Mouse (Mus musculus) hindbrain, embryonic 10.5 days (tissue): ENCODE results near the gene Zfp335. TPM values are rescaled to one million over a fixed set of nuclear protein-coding genes. Genes with fewer than 3 reads are reported as not detected.
"Not testable (repeated sequence)": the region's sequence is repeated elsewhere in the genome, so short reads cannot be mapped to it uniquely, and the experiment has no call there.

Experiments
- DNase-seq: peaks from one replicate; pipeline ENCODE4 v3.0.0-alpha.2; 2017; ENCODE audit warnings: low spot score
- H3K27ac ChIP-seq: fragments of 300-500 bp; sonication (generic); 2 replicates; pipeline ENCODE4 v1.5.1; 2016; ENCODE audit warnings: mild to moderate bottlenecking, moderate library complexity
- H3K27me3 ChIP-seq: fragments of 300-500 bp; sonication (generic); 2 replicates; pipeline ENCODE4 v1.6.1; 2016; ENCODE audit warnings: mild to moderate bottlenecking; ENCODE audit not compliant: poor library complexity, insufficient read depth, severe bottlenecking
- H3K36me3 ChIP-seq: fragments of 300-500 bp; sonication (generic); 2 replicates; pipeline ENCODE4 v1.6.1; 2016; ENCODE audit warnings: mild to moderate bottlenecking, moderate library complexity
- H3K4me1 ChIP-seq: fragments of 300-500 bp; sonication (generic); replicated peaks from 2 replicates; pipeline ENCODE4 v1.6.1; 2016; ENCODE audit warnings: mild to moderate bottlenecking
- H3K4me3 ChIP-seq: fragments of 300-500 bp; sonication (generic); 2 replicates; pipeline ENCODE4 v1.5.1; 2016; ENCODE audit warnings: mild to moderate bottlenecking, moderate library complexity
- H3K9me3 ChIP-seq: fragments of 300-500 bp; sonication (generic); 2 replicates; pipeline ENCODE4 v1.6.1; 2016; ENCODE audit warnings: mild to moderate bottlenecking, moderate library complexity
- WGBS: fragments of 180-500 bp; shearing (Covaris S2); methylation state at CpG from one replicate; pipeline ENCODE4 v1.1.7; 2016; 5-methylcytosine and 5-hydroxymethylcytosine counted together
- polyA plus RNA-seq: library from polyadenylated mRNA; unstranded; fragments of >200 nt; fragmentation: Nextera tagmentation; extraction: Ambion mirVana; gene quantifications from 2 replicates; pipeline ENCODE4 v1.2.1, GENCODE M21; 2016

Zfp335 gene
- polyA plus RNA-seq, 1 experiment from 2014 or later: 18.4 TPM

- no peak overlapping the region for H3K27ac ChIP-seq
- H3K36me3 ChIP-seq: no peaks in the 10 kb centered on the region
- H3K9me3 ChIP-seq: peaks cover 9% of the 10 kb centered on the region; the same call in 1 of the 2 replicates
- peaks cover 6% of the 10 kb centered on the region; the same call in 1 of the 2 replicates for H3K4me1 ChIP-seq
- no peak for DNase-seq
- H3K27me3 ChIP-seq: no peaks in the 10 kb centered on the region
- H3K4me3 ChIP-seq: no peak overlapping the region
- 92% methylated on average over 7 of the region's 7 CpGs for WGBS
These were observed 44.0 kb downstream of the Zfp335 start for GRCm38 (mm10) chr2:164867566-164867965.

GRCm38 (mm10) chr2:164866741-164867551 lies 44.6 kb downstream of the Zfp335 start:
- no peak for DNase-seq
- 66% methylated on average over 16 of the region's 16 CpGs for WGBS
- Histone ChIP-seq H3K4me3 (no peak overlapping the region), H3K9me3 (peaks cover 9% of the 10 kb centered on the region; the same call in 1 of the 2 replicates), H3K27me3 (no peaks in the 10 kb centered on the region), H3K27ac (no peak overlapping the region), H3K36me3 (no peaks in the 10 kb centered on the region), H3K4me1 (peaks cover 11% of the 10 kb centered on the region)

- WGBS: 79% methylated on average over 4 of the region's 4 CpGs
- peaks cover 6% of the 10 kb centered on the region for H3K27me3 ChIP-seq
- H3K9me3 ChIP-seq: peaks cover 9% of the 10 kb centered on the region; the same call in 1 of the 2 replicates
- DNase-seq: no peak
- H3K4me3 ChIP-seq: no peak overlapping the region
- no peaks in the 10 kb centered on the region for H3K36me3 ChIP-seq
- 0 out of 2 replicates have a peak overlapping the region, but pooled peaks have one; percentile 35 for H3K27ac ChIP-seq
- peaks cover 17% of the 10 kb centered on the region for H3K4me1 ChIP-seq
These were observed 47.0 kb downstream of the Zfp335 start for GRCm38 (mm10) chr2:164864593-164864992.

GRCm38 (mm10) chr2:164863411-164863810 lies 48.1 kb downstream of the Zfp335 start:
- H3K27me3 ChIP-seq: peaks cover 16% of the 10 kb centered on the region
- 93% methylated on average over 9 of the region's 9 CpGs for WGBS

GRCm38 (mm10) chr2:164862179-164862861 lies 49.2 kb downstream of the Zfp335 start:
- Histone ChIP-seq H3K9me3 (peaks cover under 1% of the 10 kb centered on the region; the same call in 1 of the 2 replicates), H3K4me3 (no peak overlapping the region), H3K27ac (no peak overlapping the region), H3K27me3 (peaks cover 26% of the 10 kb centered on the region), H3K4me1 (peaks cover 37% of the 10 kb centered on the region), H3K36me3 (no peaks in the 10 kb centered on the region)
- 58% methylated on average over 9 of the region's 9 CpGs for WGBS
- DNase-seq: peak; percentile 59

More at GRCm38 (mm10) chr2:164863411-164863810, 48.1 kb downstream of the Zfp335 start:
- H3K36me3 ChIP-seq, H3K4me3 ChIP-seq, H3K27ac ChIP-seq, DNase-seq, H3K9me3 ChIP-seq: not testable (repeated sequence)
- peaks cover 27% of the 10 kb centered on the region for H3K4me1 ChIP-seq

- peaks cover 38% of the 10 kb centered on the region for H3K27me3 ChIP-seq
- no peaks in the 10 kb centered on the region for H3K36me3 ChIP-seq
- peaks cover 47% of the 10 kb centered on the region for H3K4me1 ChIP-seq
- no peak overlapping the region for H3K4me3 ChIP-seq
- no peak overlapping the region for H3K27ac ChIP-seq
- DNase-seq: no peak
- 76% methylated on average over 4 of the region's 4 CpGs for WGBS
- H3K9me3 ChIP-seq: no peaks in the 10 kb centered on the region
These were observed 50.5 kb downstream of the Zfp335 start for GRCm38 (mm10) chr2:164861094-164861493.

GRCm38 (mm10) chr2:164859640-164860432 lies 51.7 kb downstream of the Zfp335 start:
- no peaks in the 10 kb centered on the region for H3K9me3 ChIP-seq
- H3K4me3 ChIP-seq: no peak overlapping the region
- no peak for DNase-seq
- H3K27ac ChIP-seq: no peak overlapping the region
- H3K36me3 ChIP-seq: no peaks in the 10 kb centered on the region
- peaks cover 49% of the 10 kb centered on the region for H3K27me3 ChIP-seq
- H3K4me1 ChIP-seq: peaks cover 58% of the 10 kb centered on the region
- 58% methylated on average over 9 of the region's 9 CpGs for WGBS

- peaks cover 62% of the 10 kb centered on the region for H3K4me1 ChIP-seq
These were observed 52.4 kb downstream of the Zfp335 start for GRCm38 (mm10) chr2:164859155-164859554.

GRCm38 (mm10) chr2:164857842-164858553 lies 53.6 kb downstream of the Zfp335 start:
- no peaks in the 10 kb centered on the region for H3K9me3 ChIP-seq
- H3K27me3 ChIP-seq: peaks cover 59% of the 10 kb centered on the region
- H3K27ac ChIP-seq: peak overlapping the region; percentile 85
- H3K4me3 ChIP-seq: peak overlapping the region; percentile 66
- H3K4me1 ChIP-seq: peaks cover 62% of the 10 kb centered on the region
- H3K36me3 ChIP-seq: no peaks in the 10 kb centered on the region
- WGBS: 2% methylated on average over 19 of the region's 19 CpGs
- no peak for DNase-seq

More at GRCm38 (mm10) chr2:164859155-164859554, 52.4 kb downstream of the Zfp335 start:
- H3K27ac ChIP-seq: no peak overlapping the region
- H3K27me3 ChIP-seq: peaks cover 54% of the 10 kb centered on the region
- H3K4me3 ChIP-seq: no peak overlapping the region
- 49% methylated on average over 2 of the region's 2 CpGs for WGBS
- H3K36me3 ChIP-seq: no peaks in the 10 kb centered on the region
- DNase-seq: no peak
- H3K9me3 ChIP-seq: no peaks in the 10 kb centered on the region

- H3K9me3 ChIP-seq: no peaks in the 10 kb centered on the region
- under 1% methylated on average over 47 of the region's 47 CpGs for WGBS
- H3K27me3 ChIP-seq: peaks cover 59% of the 10 kb centered on the region
- DNase-seq: peak; percentile 83
- H3K27ac ChIP-seq: peak within 1 kb of the TSS; percentile 85
- peak within 1 kb of the TSS; percentile 66 for H3K4me3 ChIP-seq
- peaks cover 6% of the 10 kb centered on the region for H3K36me3 ChIP-seq
- H3K4me1 ChIP-seq: peaks cover 60% of the 10 kb centered on the region
These were observed 54.3 kb downstream of the Zfp335 start, which contains the start of gene Pltp for GRCm38 (mm10) chr2:164857101-164857821. Gene Pltp, minus strand, starts transcription at chr2:164857711.

- DNase-seq: peak; percentile 44
- Histone ChIP-seq H3K4me1 (peaks cover 53% of the 10 kb centered on the region), H3K36me3 (peaks cover 14% of the 10 kb centered on the region), H3K9me3 (no peaks in the 10 kb centered on the region), H3K4me3 (peak overlapping the region; percentile 66), H3K27me3 (peaks cover 59% of the 10 kb centered on the region), H3K27ac (peak overlapping the region; percentile 85)
- under 1% methylated on average over 42 of the region's 42 CpGs for WGBS
These were observed 55.1 kb downstream of the Zfp335 start for GRCm38 (mm10) chr2:164856309-164857100.
